Mouse (Mus musculus) myocyte (in vitro differentiated cells): ENCODE data around the gene Hmgcs1.
"Not testable (repeated sequence)": the region's sequence is repeated elsewhere in the genome, so short reads cannot be mapped to it uniquely, and the experiment has no call there.

ENCODE experiments used
- CEBPB ChIP-seq: IDR thresholded peaks from 2 replicates; pipeline ENCODE4 v1.6.1; 2011; ENCODE audit warnings: mild to moderate bottlenecking, moderate library complexity; ENCODE audit not compliant: poor library complexity, insufficient read depth, severe bottlenecking
- E2F4 ChIP-seq: IDR thresholded peaks from one replicate; pipeline ENCODE4 v1.6.1; 2011; ENCODE audit warnings: mild to moderate bottlenecking, control low read depth, moderate library complexity; ENCODE audit not compliant: insufficient read depth
- MAX ChIP-seq: IDR thresholded peaks from one replicate; pipeline ENCODE4 v1.6.1; 2011; ENCODE audit warnings: low read depth, mild to moderate bottlenecking, control low read depth
- MYOG ChIP-seq, 3 experiments: IDR thresholded peaks; one replicate each; pipeline ENCODE4 v1.6.1; 2011; ENCODE audit warnings: control low read depth in 2 of 3, low read depth in 2 of 3, mild to moderate bottlenecking in 2 of 3; ENCODE audit not compliant: insufficient read length in 2 of 3, control insufficient read depth in 1 of 3, insufficient read depth in 1 of 3
- POLR2A ChIP-seq: IDR thresholded peaks from one replicate; pipeline ENCODE4 v1.6.1; 2011; ENCODE audit warnings: low read depth, mild to moderate bottlenecking, control low read depth, moderate library complexity; ENCODE audit not compliant: insufficient read length
- POLR2AphosphoS2 ChIP-seq: IDR thresholded peaks from one replicate; pipeline ENCODE4 v1.6.1; 2011; ENCODE audit warnings: low read depth, control low read depth; ENCODE audit not compliant: insufficient read length
- REST ChIP-seq: IDR thresholded peaks from one replicate; pipeline ENCODE4 v1.6.1; 2011; ENCODE audit warnings: mild to moderate bottlenecking, control low read depth, moderate library complexity; ENCODE audit not compliant: insufficient read depth, insufficient read length
- TCF12 ChIP-seq: IDR thresholded peaks from one replicate; pipeline ENCODE4 v1.6.1; 2011; ENCODE audit warnings: mild to moderate bottlenecking, control low read depth; ENCODE audit not compliant: poor library complexity, insufficient read depth, severe bottlenecking
- USF1 ChIP-seq: IDR thresholded peaks from one replicate; pipeline ENCODE4 v1.6.1; 2011; ENCODE audit warnings: low read depth, mild to moderate bottlenecking, control low read depth, moderate library complexity

GRCm38 (mm10) chr13:119691958-119692357, 1.8 kb downstream of the Hmgcs1 start:
- TF ChIP-seq TCF12; POLR2A; POLR2AphosphoS2; MAX; MYOG (IDR thresholded peaks at IDR 0.05; ENCODE audit: control insufficient read depth in 1 of 3, insufficient read depth in 1 of 3, insufficient read length in 2 of 3, low read depth in 2 of 3); E2F4; REST; USF1; CEBPB: not testable (repeated sequence)
